Mouse (Mus musculus) cortical plate, adult 2 months (tissue): ENCODE results near the gene Srcap.

Experiments used
- CTCF ChIP-seq: fragments of 200-500 bp; IDR thresholded peaks from 2 replicates; pipeline ENCODE4 v1.5.1; 2011; ENCODE audit warnings: mild to moderate bottlenecking, control low read depth, low read length; ENCODE audit not compliant: insufficient read depth; ENCODE audit errors: extremely low read depth
- POLR2A ChIP-seq: fragments of 200-500 bp; IDR thresholded peaks from 2 replicates; pipeline ENCODE4 v1.6.1; 2011; ENCODE audit warnings: mild to moderate bottlenecking, low read length, control low read depth; ENCODE audit not compliant: insufficient read depth; ENCODE audit errors: extremely low read depth

DNA sequence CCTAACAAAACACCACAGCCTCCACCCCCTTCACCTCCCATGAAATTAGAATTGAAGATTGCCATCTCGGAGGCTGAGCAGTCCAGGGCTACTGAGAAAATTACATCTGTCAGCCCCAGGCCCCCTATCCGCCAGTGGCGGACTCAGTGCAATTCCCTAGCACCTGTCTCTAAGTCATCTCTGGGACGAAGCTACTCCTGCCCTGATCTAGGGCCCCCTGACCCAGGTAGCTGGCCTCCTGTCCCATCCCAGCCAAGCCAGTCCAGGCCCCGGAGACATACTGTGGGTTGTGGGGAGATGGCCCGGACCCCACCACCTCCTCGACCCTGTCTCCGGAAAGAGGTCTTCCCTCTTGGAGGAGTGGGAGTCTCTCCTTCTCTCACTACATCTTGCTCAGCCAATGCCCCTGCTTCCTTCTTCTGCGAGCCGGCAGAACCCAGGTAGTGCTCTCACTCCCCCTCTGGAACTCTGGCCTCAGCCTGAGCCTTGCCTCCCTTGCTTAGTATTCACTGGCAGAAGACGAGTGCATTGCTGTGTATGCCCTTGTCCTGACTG is 36.5 kb upstream of the Srcap start:
- no peak for TF ChIP-seq POLR2A
- TF ChIP-seq CTCF = no peak
